Mouse (Mus musculus) C2C12 (cell line): ENCODE measurements around the gene Qpctl. TPM values are rescaled to one million over a fixed set of nuclear protein-coding genes. Genes with fewer than 3 reads are reported as not detected.

ENCODE experiments used
- H3K27me3 ChIP-seq: one replicate; pipeline ENCODE4 v1.6.1; 2011; ENCODE audit not compliant: control insufficient read depth, insufficient read depth, insufficient read length
- H3K36me3 ChIP-seq: one replicate; pipeline ENCODE4 v1.6.1; 2011; ENCODE audit not compliant: control insufficient read depth, insufficient read depth
- H3K4me3 ChIP-seq: one replicate; pipeline ENCODE4 v1.5.1; 2011; ENCODE audit warnings: mild to moderate bottlenecking, control low read depth; ENCODE audit not compliant: poor library complexity, insufficient read depth, severe bottlenecking
- H3K79me2 ChIP-seq: one replicate; pipeline ENCODE4 v1.6.1; 2011; ENCODE audit not compliant: control insufficient read depth, insufficient read depth
- H3K79me3 ChIP-seq: one replicate; pipeline ENCODE4 v1.6.1; 2011; ENCODE audit warnings: low read depth, control low read depth
- H3ac ChIP-seq: one replicate; pipeline ENCODE3; 2011; ENCODE audit warnings: low read depth; ENCODE audit not compliant: control insufficient read depth, insufficient read length
- CEBPB ChIP-seq: IDR thresholded peaks from one replicate; pipeline ENCODE4 v1.6.1; 2011; ENCODE audit warnings: low read depth, mild to moderate bottlenecking, control low read depth, moderate library complexity
- CTCF ChIP-seq: IDR thresholded peaks from one replicate; pipeline ENCODE4 v1.5.1; 2011; ENCODE audit not compliant: control insufficient read depth, insufficient read depth, insufficient read length
- FOSL1 ChIP-seq: IDR thresholded peaks from one replicate; pipeline ENCODE4 v1.8.0; 2011; ENCODE audit warnings: mild to moderate bottlenecking, low read length; ENCODE audit not compliant: poor library complexity, insufficient read depth, severe bottlenecking
- MAX ChIP-seq: IDR thresholded peaks from one replicate; pipeline ENCODE4 v1.6.1; 2011; ENCODE audit warnings: mild to moderate bottlenecking, control low read depth
- MYOD1 ChIP-seq: IDR thresholded peaks from one replicate; pipeline ENCODE4 v1.6.1; 2011; ENCODE audit warnings: low read depth; ENCODE audit not compliant: control insufficient read depth, insufficient read length
- MYOG ChIP-seq: IDR thresholded peaks from one replicate; pipeline ENCODE4 v1.6.1; 2011; ENCODE audit not compliant: control insufficient read depth, insufficient read length; ENCODE audit errors: extremely low read depth
- USF1 ChIP-seq: IDR thresholded peaks from one replicate; pipeline ENCODE4 v1.6.1; 2011; ENCODE audit warnings: low read depth, mild to moderate bottlenecking, control low read depth, moderate library complexity
- polyA plus RNA-seq: library from polyadenylated mRNA; unstranded; fragments of >200 nt; fragmentation: generic; extraction: Trizol; gene quantifications from one replicate; pipeline ENCODE4 v1.2.1, GENCODE M21; 2012; ENCODE audit warnings: missing spikeins

Qpctl gene
- polyA plus RNA-seq, 1 experiment: 12.3 TPM

DNA sequence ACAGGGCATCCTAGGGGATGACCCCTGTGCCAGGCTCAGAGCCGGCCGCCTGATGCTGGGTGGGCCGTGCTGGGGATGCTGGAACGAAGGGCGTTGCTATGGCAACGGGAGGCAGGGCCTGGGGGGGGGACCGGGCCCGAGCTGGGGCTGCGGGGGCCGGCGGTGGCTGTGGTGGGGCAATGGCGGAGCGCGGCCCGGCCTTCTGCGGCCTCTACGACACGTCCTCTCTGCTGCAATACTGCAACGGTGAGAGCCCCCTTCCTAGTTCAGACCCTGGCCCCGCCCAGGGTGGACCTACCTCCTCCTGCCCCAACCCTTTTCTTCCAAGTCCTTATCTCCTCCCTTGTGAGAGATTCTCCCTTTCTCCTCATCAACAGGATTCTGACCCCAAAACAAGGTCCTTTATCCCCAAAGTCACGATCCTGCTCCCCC is 27.4 kb upstream of the Qpctl start:
- Histone ChIP-seq H3K4me3 (no peak overlapping the region), H3ac (no peak overlapping the region), H3K27me3 (no peaks in the 10 kb centered on the region), H3K36me3 (no peaks in the 10 kb centered on the region), H3K79me3 (no peaks in the 10 kb centered on the region), H3K79me2 (no peaks in the 10 kb centered on the region)
- TF ChIP-seq CTCF: no peak
- TF ChIP-seq MYOD1: no peak
- no peak for TF ChIP-seq MAX
- no peak for TF ChIP-seq CEBPB
- TF ChIP-seq MYOG: no peak
- no peak for TF ChIP-seq FOSL1
- no peak for TF ChIP-seq USF1

DNA sequence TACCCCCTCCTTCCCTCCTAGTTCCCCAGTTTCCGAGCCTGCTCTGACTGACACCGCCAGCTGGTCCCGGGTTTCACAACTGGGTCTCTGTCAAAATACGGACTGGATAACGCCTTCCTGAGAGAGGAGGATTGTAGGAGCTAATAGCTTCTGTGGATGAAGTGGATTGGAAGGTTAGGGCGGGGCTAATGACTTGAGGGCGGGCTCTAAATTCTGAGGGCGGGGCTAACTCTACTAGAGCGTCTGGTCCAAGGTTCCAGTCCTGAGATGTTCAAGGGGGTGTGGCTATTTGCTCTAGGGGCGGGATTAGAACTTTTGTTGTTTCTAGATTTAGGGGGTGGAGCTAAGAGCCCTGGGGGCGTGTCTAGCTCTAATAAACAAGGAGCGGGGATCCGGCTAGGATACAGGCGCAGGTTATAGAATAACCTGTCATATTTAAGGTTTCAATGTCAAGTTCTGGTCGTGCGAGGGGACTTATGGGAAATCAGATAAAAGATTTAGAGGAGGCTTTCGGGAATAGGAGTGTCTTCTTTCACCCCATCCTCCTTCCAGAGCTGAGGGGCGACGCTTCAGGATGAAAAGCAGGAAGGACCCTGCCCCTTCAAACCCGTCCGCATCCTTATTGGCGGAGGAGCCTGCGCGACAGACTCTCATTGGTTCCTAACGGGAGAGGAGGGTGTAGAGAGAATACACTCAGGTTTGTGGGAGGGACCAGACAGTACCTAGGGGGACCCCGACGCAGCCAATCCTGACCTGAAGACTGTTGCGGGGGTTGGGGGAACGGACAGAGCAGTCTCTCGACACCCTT is 26.8 kb upstream of the Qpctl start, which contains the start of gene Eml2:
Gene Eml2, plus strand, starts transcription at position 714 of the 808 bp plus-strand sequence.
- TF ChIP-seq MYOD1 (peak; percentile 89), USF1 (no peak)
- Histone ChIP-seq H3K36me3 (no peaks in the 10 kb centered on the region), H3K79me2 (no peaks in the 10 kb centered on the region), H3K79me3 (no peaks in the 10 kb centered on the region), H3ac (no peak within 1 kb of the TSS), H3K27me3 (no peaks in the 10 kb centered on the region), H3K4me3 (no peak within 1 kb of the TSS)

DNA sequence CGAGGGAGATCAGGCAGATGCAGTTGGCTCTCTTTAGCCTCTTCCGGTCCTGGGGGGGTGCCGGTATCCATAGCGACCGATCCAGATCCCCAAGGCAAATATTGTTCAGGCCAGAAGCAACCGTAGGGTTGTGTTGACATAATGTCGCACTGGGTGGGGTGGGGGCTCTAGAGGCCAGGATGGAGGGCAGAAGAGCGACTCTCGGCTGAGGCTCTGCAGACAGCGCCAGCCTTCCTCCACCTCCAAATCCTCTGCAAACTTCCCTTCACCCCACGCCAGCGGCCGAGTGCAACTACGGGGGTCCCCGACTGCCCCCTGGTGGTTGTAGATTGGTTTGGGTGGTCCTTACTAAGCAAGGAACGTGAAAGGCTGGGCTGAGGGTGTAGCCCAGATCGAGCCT is 23.8 kb upstream of the Qpctl start:
- no peaks in the 10 kb centered on the region for H3K79me2 ChIP-seq
- H3K79me3 ChIP-seq: no peaks in the 10 kb centered on the region
- H3ac ChIP-seq: no peak overlapping the region
- no peaks in the 10 kb centered on the region for H3K36me3 ChIP-seq
- no peak overlapping the region for H3K4me3 ChIP-seq
- no peaks in the 10 kb centered on the region for H3K27me3 ChIP-seq
- TF ChIP-seq MAX (no peak), MYOD1 (no peak), FOSL1 (no peak), MYOG (no peak), USF1 (no peak), CEBPB (no peak), CTCF (peak; percentile 19)

DNA sequence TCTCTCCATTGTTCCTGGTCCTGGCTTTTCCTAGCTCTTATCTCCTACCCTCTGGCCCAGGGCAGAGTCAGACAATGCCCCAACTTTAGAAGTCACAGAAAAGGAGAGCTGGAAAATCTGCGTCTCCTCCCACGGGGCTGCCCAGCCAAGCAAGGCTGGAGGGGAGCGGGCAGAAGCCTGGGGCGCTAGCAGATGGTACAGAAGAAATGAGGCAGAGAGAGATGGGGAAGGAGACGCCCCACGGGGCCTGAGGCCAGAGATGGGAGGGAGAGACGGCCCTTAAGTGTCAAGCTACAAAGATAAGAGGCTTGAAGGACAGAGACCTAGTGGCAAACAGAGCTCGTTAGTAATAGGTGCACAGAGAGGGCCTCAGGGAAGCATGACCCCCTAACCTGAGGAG is 22.7 kb upstream of the Qpctl start:
- no peak overlapping the region for H3ac ChIP-seq
- TF ChIP-seq MAX (no peak), MYOG (no peak), CTCF (no peak), MYOD1 (no peak), USF1 (no peak), FOSL1 (no peak), CEBPB (no peak)

DNA sequence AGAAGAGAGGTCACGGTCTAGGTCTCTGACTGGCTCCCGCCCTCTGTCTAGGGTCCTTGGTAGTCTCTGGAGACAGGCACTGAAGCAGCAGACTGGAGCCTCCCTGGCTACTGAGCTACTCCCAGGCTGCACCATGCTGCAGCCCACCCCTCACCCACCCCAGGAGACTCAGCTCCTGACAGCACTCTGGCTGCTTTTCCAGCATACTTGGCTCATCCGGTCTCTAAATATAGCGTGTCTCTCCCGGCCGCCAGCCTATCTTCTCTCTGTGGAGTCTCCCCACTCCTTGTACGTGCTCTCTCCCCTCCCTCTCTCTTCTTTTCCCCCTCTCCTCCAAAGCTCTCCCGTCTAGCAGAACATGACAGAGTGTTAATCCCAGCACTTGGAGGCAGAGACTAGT is 21.1 kb upstream of the Qpctl start:
- Histone ChIP-seq H3K79me2 (no peaks in the 10 kb centered on the region), H3K79me3 (no peaks in the 10 kb centered on the region), H3K27me3 (no peaks in the 10 kb centered on the region), H3K36me3 (no peaks in the 10 kb centered on the region), H3ac (no peak overlapping the region), H3K4me3 (no peak overlapping the region)
- TF ChIP-seq FOSL1 (no peak), MYOG (no peak), CEBPB (no peak), MYOD1 (no peak), CTCF (no peak), USF1 (no peak), MAX (no peak)

More for the DNA sequence above, 22.7 kb upstream of the Qpctl start:
- Histone ChIP-seq H3K27me3 (no peaks in the 10 kb centered on the region), H3K79me2 (no peaks in the 10 kb centered on the region), H3K79me3 (no peaks in the 10 kb centered on the region), H3K4me3 (no peak overlapping the region), H3K36me3 (no peaks in the 10 kb centered on the region)
